Mouse (Mus musculus) ES-E14 (cell line): ENCODE measurements around the gene Sftpd. TPM values are rescaled to one million over a fixed set of nuclear protein-coding genes. Genes with fewer than 3 reads are reported as not detected.

Experiments
- DNase-seq: peaks from one replicate; pipeline ENCODE4 v3.0.0-alpha.2; 2013; ENCODE audit warnings: low read depth, low spot score
- H3K27ac ChIP-seq: 2 replicates; pipeline ENCODE4 v1.5.1; 2012; ENCODE audit warnings: low read depth, mild to moderate bottlenecking, low read length, moderate library complexity, mixed read lengths; ENCODE audit not compliant: poor library complexity, insufficient read depth, severe bottlenecking
- H3K36me3 ChIP-seq: 2 replicates; pipeline ENCODE4 v1.6.1; 2012; ENCODE audit warnings: mild to moderate bottlenecking, low read length, moderate library complexity, mixed read lengths; ENCODE audit not compliant: control insufficient read depth, poor library complexity, insufficient read depth, severe bottlenecking
- H3K4me1 ChIP-seq, 2 experiments: fragments of 150-350 bp in 1 of 2; sonication (generic) in 1 of 2; 2 replicates each; pipeline ENCODE4 v1.6.1; 2012; ENCODE audit warnings: low read length in 2 of 2, mild to moderate bottlenecking in 1 of 2, mixed read lengths in 1 of 2; ENCODE audit not compliant: control insufficient read depth in 2 of 2, insufficient read depth in 2 of 2, poor library complexity in 1 of 2
- H3K4me3 ChIP-seq, 2 experiments: fragments of 150-350 bp in 1 of 2; sonication (generic) in 1 of 2; 2 replicates each; pipeline ENCODE4 v1.5.1; 2012; ENCODE audit warnings: low read length in 2 of 2, low read depth in 1 of 2, mild to moderate bottlenecking in 1 of 2, mixed read lengths in 1 of 2; ENCODE audit not compliant: insufficient read depth in 1 of 2, poor library complexity in 1 of 2, severe bottlenecking in 1 of 2
- H3K9ac ChIP-seq: 2 replicates; pipeline ENCODE4 v1.6.1; 2012; ENCODE audit warnings: low read depth, mild to moderate bottlenecking, low read length, mixed read lengths; ENCODE audit not compliant: poor library complexity, insufficient read depth, severe bottlenecking
- H3K9me3 ChIP-seq: fragments of 150-350 bp; sonication (generic); 2 replicates; pipeline ENCODE4 v1.6.1; 2012; ENCODE audit warnings: low read depth, mild to moderate bottlenecking, low read length; ENCODE audit not compliant: control insufficient read depth, insufficient read depth
- CHD2 ChIP-seq: IDR thresholded peaks from 2 replicates; pipeline ENCODE4 v1.6.1; 2014; ENCODE audit warnings: mild to moderate bottlenecking, low read depth, low read length, inconsistent platforms
- HCFC1 ChIP-seq: IDR thresholded peaks from 2 replicates; pipeline ENCODE4 v1.6.1; 2012; ENCODE audit warnings: low read length, inconsistent platforms, borderline replicate concordance; ENCODE audit not compliant: insufficient read depth
- MAFK ChIP-seq: IDR thresholded peaks from 2 replicates; pipeline ENCODE4 v1.6.1; 2014; ENCODE audit warnings: mild to moderate bottlenecking, low read depth, low read length, inconsistent platforms; ENCODE audit not compliant: insufficient read depth
- ZC3H11A ChIP-seq: IDR thresholded peaks from 2 replicates; pipeline ENCODE4 v1.6.1; 2012; ENCODE audit warnings: low read depth, mild to moderate bottlenecking, inconsistent platforms, low read length, borderline replicate concordance
- ZNF384 ChIP-seq: IDR thresholded peaks from 2 replicates; pipeline ENCODE4 v1.6.1; 2012; ENCODE audit warnings: low read depth, low read length, inconsistent platforms
- in situ Hi-C, 2 experiments: fragments of 600-800 bp; cut with MboI; formaldehyde crosslinking; loops; one replicate each; pipeline ENCODE4 v1.15.1; 2025; ENCODE audit warnings: low sequenced_read_pairs in 2 of 2, inconsistent platforms in 1 of 2; ENCODE audit not compliant: unreplicated experiment in 2 of 2
- total RNA-seq: library from RNA; depleted of rRNA; stranded (reverse); fragments of 300-350 nt; gene quantifications from 2 replicates; pipeline ENCODE4 v1.2.3, GENCODE M21; 2012; rRNA removed

The Sftpd gene
- 1.6 and 1.7 TPM in 2 replicates for total RNA-seq

DNA sequence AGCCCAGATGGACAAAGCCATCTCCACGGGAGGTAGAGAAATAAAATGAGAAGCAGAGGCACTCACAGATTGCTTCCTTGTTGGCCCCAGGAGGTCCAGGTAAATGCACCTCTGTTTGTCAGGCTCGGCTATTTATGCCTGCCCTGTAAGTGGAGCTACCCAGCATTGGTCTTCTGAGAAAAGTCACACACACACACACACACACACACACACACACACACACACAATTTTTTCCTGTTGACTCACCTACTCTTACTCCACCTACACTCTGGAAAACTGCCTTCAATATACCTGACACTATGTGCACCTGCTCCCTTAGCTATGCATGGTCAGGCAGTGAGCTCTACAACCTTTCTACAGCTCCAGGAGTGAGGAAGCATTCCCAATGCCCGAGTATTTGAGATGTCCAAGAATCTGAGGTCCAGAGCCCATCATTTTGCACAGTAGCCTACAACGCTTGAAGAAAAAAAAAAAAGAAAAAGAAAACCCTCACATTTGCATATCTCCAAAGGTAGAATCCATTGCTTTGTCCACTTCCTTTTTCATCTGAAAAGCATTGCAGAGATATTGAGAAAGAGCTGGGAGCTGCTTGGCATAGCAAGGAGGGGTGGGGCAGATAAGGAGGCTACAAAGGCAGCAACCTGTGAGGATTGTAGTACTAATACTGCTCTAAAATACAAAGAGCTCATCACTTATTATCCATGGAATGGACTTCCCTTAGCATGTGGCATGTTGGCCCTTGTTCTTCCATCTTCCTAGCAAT, at the start of gene Sftpd:
Gene Sftpd, minus strand, starts transcription at position 91 of the 763 bp plus-strand sequence.
- H3K9ac ChIP-seq = no peak within 1 kb of the TSS
- no peak within 1 kb of the TSS for H3K27ac ChIP-seq
- in situ Hi-C loops = no loop called here
- no peak within 1 kb of the TSS for H3K4me3 ChIP-seq
- no peaks in the 10 kb centered on the region for H3K9me3 ChIP-seq
- TF ChIP-seq ZNF384 (no peak), CHD2 (no peak), HCFC1 (no peak), MAFK (no peak), ZC3H11A (no peak)
- H3K4me1 ChIP-seq = peaks cover 0 to 9% of the 10 kb centered on the region in 2 experiments; a peak in 2 of 4 replicates
- H3K36me3 ChIP-seq = no peaks in the 10 kb centered on the region
- DNase-seq = no peak

- Histone ChIP-seq H3K27ac (no peak overlapping the region), H3K9me3 (no peaks in the 10 kb centered on the region)
- in situ Hi-C loops = no loop called here
Measured at GRCm38 (mm10) chr14:41198037-41198730, 13.2 kb upstream of the Sftpd start.

GRCm38 (mm10) chr14:41189496-41189895, 4.5 kb upstream of the Sftpd start:
- in situ Hi-C loops = no loop called here
- H3K9ac ChIP-seq = no peak overlapping the region
- no peak for TF ChIP-seq CHD2
- no peak for TF ChIP-seq HCFC1
- no peak for TF ChIP-seq ZNF384
- TF ChIP-seq ZC3H11A = no peak
- no peak for TF ChIP-seq MAFK
- no peak for DNase-seq
- H3K4me3 ChIP-seq = no peak overlapping the region
- peak overlapping the region; percentile 69; the same call in 1 of the 2 replicates for H3K27ac ChIP-seq
- H3K4me1 ChIP-seq = peaks cover 0 to 5% of the 10 kb centered on the region in 2 experiments; a peak in 2 of 4 replicates
- H3K36me3 ChIP-seq = no peaks in the 10 kb centered on the region
- H3K9me3 ChIP-seq = no peaks in the 10 kb centered on the region

More at GRCm38 (mm10) chr14:41198037-41198730, 13.2 kb upstream of the Sftpd start:
- TF ChIP-seq ZC3H11A (no peak), ZNF384 (no peak), MAFK (no peak), HCFC1 (no peak), CHD2 (no peak)
- DNase-seq = no peak
- Histone ChIP-seq H3K4me3 (no peak overlapping the region), H3K9ac (no peak overlapping the region), H3K4me1 (no peaks in the 10 kb centered on the region), H3K36me3 (no peaks in the 10 kb centered on the region)

- Histone ChIP-seq H3K9ac (no peak overlapping the region), H3K9me3 (no peaks in the 10 kb centered on the region), H3K27ac (no peak overlapping the region), H3K4me1 (no peaks in the 10 kb centered on the region), H3K4me3 (no peak overlapping the region), H3K36me3 (no peaks in the 10 kb centered on the region)
- in situ Hi-C loops = no loop called here
- no peak for TF ChIP-seq MAFK
- no peak for TF ChIP-seq ZNF384
- TF ChIP-seq CHD2 = no peak
- no peak for TF ChIP-seq HCFC1
- TF ChIP-seq ZC3H11A = no peak
- no peak for DNase-seq
Measured at GRCm38 (mm10) chr14:41174802-41175201, 10.1 kb downstream of the Sftpd start.
